Mouse (Mus musculus): ENCODE measurements at regions not wholly inside any gene's neighbourhood (a gene's known extent, or its start where the extent isn't known, plus 50 kb on each side); places are given as distances from the start of the nearest gene placed in this dataset.

GRCm38 (mm10) chr10:37376172-37376571 lies 237.5 kb upstream of the Marcks start:
- TF ChIP-seq JUND (IDR thresholded peaks at IDR 0.05; ENCODE audit: low read depth, low read length) (no peak), NRF1 (IDR thresholded peaks at IDR 0.05; ENCODE audit: insufficient read depth, low read depth, low read length, poor library complexity, severe bottlenecking) (no peak)
